Mouse (Mus musculus) limb, embryonic 15.5 days (tissue): Measurements from ENCODE around the gene Tmem222. TPM values are rescaled to one million over a fixed set of nuclear protein-coding genes. Genes with fewer than 3 reads are reported as not detected.
A peak's percentile ranks its signal among the peaks of the same experiment; 100 is the strongest.

Source experiments
- ATAC-seq: fragments of 200-750 bp; cut with Nextera tagmentation; 2 replicates; pipeline ENCODE4 v1.8.0; 2017; ENCODE audit warnings: low read depth, moderate TSS enrichment; ENCODE audit not compliant: insufficient number of reproducible peaks, low FRiP score, low TSS enrichment
- H3K27ac ChIP-seq: fragments of 300-500 bp; sonication (generic); 2 replicates; pipeline ENCODE4 v1.5.1; 2015; ENCODE audit warnings: moderate library complexity, mild to moderate bottlenecking, inconsistent platforms
- H3K27me3 ChIP-seq: fragments of 300-500 bp; sonication (generic); 2 replicates; pipeline ENCODE4 v1.6.1; 2015; ENCODE audit warnings: inconsistent platforms
- H3K36me3 ChIP-seq: fragments of 300-500 bp; sonication (generic); 2 replicates; pipeline ENCODE4 v1.6.1; 2015; ENCODE audit warnings: inconsistent platforms
- H3K4me1 ChIP-seq: fragments of 300-500 bp; sonication (generic); 2 replicates; pipeline ENCODE4 v1.6.1; 2015; ENCODE audit warnings: inconsistent platforms
- H3K4me2 ChIP-seq: fragments of 300-500 bp; sonication (generic); 2 replicates; pipeline ENCODE4 v1.6.1; 2015; ENCODE audit warnings: mild to moderate bottlenecking, inconsistent platforms
- H3K4me3 ChIP-seq: fragments of 300-500 bp; sonication (generic); 2 replicates; pipeline ENCODE4 v1.5.1; 2015; ENCODE audit warnings: mild to moderate bottlenecking, inconsistent platforms
- H3K9ac ChIP-seq: fragments of 300-500 bp; sonication (generic); 2 replicates; pipeline ENCODE4 v1.6.1; 2015; ENCODE audit warnings: inconsistent platforms
- H3K9me3 ChIP-seq: fragments of 300-500 bp; sonication (generic); 2 replicates; pipeline ENCODE4 v1.6.1; 2016; ENCODE audit warnings: inconsistent platforms
- WGBS: fragments of 180-500 bp; shearing (Covaris S2); methylation state at CpG from one replicate; pipeline ENCODE4 v1.1.7; 2015; 5-methylcytosine and 5-hydroxymethylcytosine counted together
- polyA plus RNA-seq: library from polyadenylated mRNA; unstranded; fragments of >200 nt; fragmentation: Nextera tagmentation; extraction: Ambion mirVana; gene quantifications from 2 replicates; pipeline ENCODE4 v1.2.1, GENCODE M21; 2015

The Tmem222 gene
- polyA plus RNA-seq, 1 experiment from 2014 or later: 81.6 TPM

- no peak overlapping the region for H3K4me3 ChIP-seq
- H3K4me2 ChIP-seq: no peak overlapping the region
Measured at GRCm38 (mm10) chr4:133281951-133282481, 4.4 kb upstream of the Tmem222 start.

GRCm38 (mm10) chr4:133281513-133281912 is 3.9 kb upstream of the Tmem222 start:
- 31% methylated on average over 7 of the region's 7 CpGs for WGBS
- Histone ChIP-seq H3K27me3 (no peaks in the 10 kb centered on the region), H3K9me3 (no peaks in the 10 kb centered on the region), H3K9ac (peak overlapping the region; percentile 10; the same call in 1 of the 2 replicates), H3K4me1 (peaks cover 32% of the 10 kb centered on the region), H3K27ac (peak overlapping the region; percentile 81), H3K4me3 (no peak overlapping the region), H3K4me2 (no peak overlapping the region), H3K36me3 (no peaks in the 10 kb centered on the region)
- ATAC-seq: no peak

More at GRCm38 (mm10) chr4:133281951-133282481, 4.4 kb upstream of the Tmem222 start:
- Histone ChIP-seq H3K27ac (peak overlapping the region; percentile 81), H3K36me3 (no peaks in the 10 kb centered on the region), H3K9me3 (no peaks in the 10 kb centered on the region), H3K4me1 (peaks cover 27% of the 10 kb centered on the region), H3K27me3 (no peaks in the 10 kb centered on the region), H3K9ac (peak overlapping the region; percentile 10; the same call in 1 of the 2 replicates)
- peak; percentile 26; the same call in 1 of the 2 replicates for ATAC-seq
- WGBS: 15% methylated on average over 5 of the region's 5 CpGs

GRCm38 (mm10) chr4:133278482-133278881 is 890 bp upstream of the Tmem222 start:
- Histone ChIP-seq H3K9ac (no peak overlapping the region), H3K36me3 (peaks cover under 1% of the 10 kb centered on the region; the same call in 1 of the 2 replicates), H3K27ac (peak overlapping the region; percentile 95), H3K9me3 (no peaks in the 10 kb centered on the region), H3K4me3 (peak overlapping the region; percentile 83), H3K4me2 (peak overlapping the region; percentile 69), H3K4me1 (peaks cover 43% of the 10 kb centered on the region), H3K27me3 (no peaks in the 10 kb centered on the region)
- no peak for ATAC-seq
- 77% methylated on average over 3 of the region's 3 CpGs for WGBS

- 18% methylated on average over 6 of the region's 6 CpGs for WGBS
- Histone ChIP-seq H3K27ac (peak overlapping the region; percentile 95), H3K4me1 (peaks cover 40% of the 10 kb centered on the region), H3K9ac (peak overlapping the region; percentile 78), H3K4me3 (peak overlapping the region; percentile 83), H3K36me3 (peaks cover 4% of the 10 kb centered on the region; the same call in 1 of the 2 replicates), H3K9me3 (no peaks in the 10 kb centered on the region), H3K4me2 (peak overlapping the region; percentile 69), H3K27me3 (no peaks in the 10 kb centered on the region)
- ATAC-seq: no peak
Measured at GRCm38 (mm10) chr4:133278067-133278466, 475 bp upstream of the Tmem222 start.

- peaks cover 55% of the 10 kb centered on the region for H3K36me3 ChIP-seq
- 92% methylated on average over 9 of the region's 9 CpGs for WGBS
Measured at GRCm38 (mm10) chr4:133270929-133271328, 6.7 kb downstream of the Tmem222 start.

GRCm38 (mm10) chr4:133269596-133269995 is 8.0 kb downstream of the Tmem222 start:
- Histone ChIP-seq H3K4me1 (no peaks in the 10 kb centered on the region), H3K4me2 (no peak overlapping the region), H3K27ac (no peak overlapping the region), H3K4me3 (no peak overlapping the region), H3K9ac (no peak overlapping the region), H3K9me3 (no peaks in the 10 kb centered on the region), H3K27me3 (no peaks in the 10 kb centered on the region), H3K36me3 (peaks cover 68% of the 10 kb centered on the region)
- WGBS: 82% methylated on average over 3 of the region's 3 CpGs
- no peak for ATAC-seq

More at GRCm38 (mm10) chr4:133270929-133271328, 6.7 kb downstream of the Tmem222 start:
- Histone ChIP-seq H3K4me2 (no peak overlapping the region), H3K4me3 (no peak overlapping the region), H3K27me3 (no peaks in the 10 kb centered on the region), H3K9ac (no peak overlapping the region), H3K9me3 (no peaks in the 10 kb centered on the region), H3K4me1 (peaks cover 6% of the 10 kb centered on the region), H3K27ac (no peak overlapping the region)
- no peak for ATAC-seq

- no peaks in the 10 kb centered on the region for H3K9me3 ChIP-seq
- H3K36me3 ChIP-seq: peaks cover 72% of the 10 kb centered on the region
- no peak overlapping the region for H3K4me2 ChIP-seq
- H3K4me1 ChIP-seq: no peaks in the 10 kb centered on the region
- H3K4me3 ChIP-seq: no peak overlapping the region
- no peak overlapping the region for H3K9ac ChIP-seq
- no peak overlapping the region for H3K27ac ChIP-seq
- WGBS: 87% methylated on average over 3 of the region's 3 CpGs
- no peak for ATAC-seq
- no peaks in the 10 kb centered on the region for H3K27me3 ChIP-seq
Measured at GRCm38 (mm10) chr4:133268931-133269330, 8.7 kb downstream of the Tmem222 start.

- H3K9ac ChIP-seq: no peak overlapping the region
Measured at GRCm38 (mm10) chr4:133266248-133266880, 11.2 kb downstream of the Tmem222 start.

GRCm38 (mm10) chr4:133265759-133266158 is 11.8 kb downstream of the Tmem222 start:
- no peaks in the 10 kb centered on the region for H3K9me3 ChIP-seq
- 90% methylated on average over 4 of the region's 4 CpGs for WGBS
- no peak overlapping the region for H3K4me2 ChIP-seq
- ATAC-seq: no peak
- H3K27ac ChIP-seq: no peak overlapping the region
- H3K27me3 ChIP-seq: no peaks in the 10 kb centered on the region
- H3K4me3 ChIP-seq: no peak overlapping the region
- peaks cover 66% of the 10 kb centered on the region for H3K36me3 ChIP-seq
- H3K9ac ChIP-seq: no peak overlapping the region
- H3K4me1 ChIP-seq: peaks cover 6% of the 10 kb centered on the region; the same call in 1 of the 2 replicates

More at GRCm38 (mm10) chr4:133266248-133266880, 11.2 kb downstream of the Tmem222 start:
- Histone ChIP-seq H3K4me2 (no peak overlapping the region), H3K4me1 (peaks cover 6% of the 10 kb centered on the region; the same call in 1 of the 2 replicates), H3K36me3 (peaks cover 69% of the 10 kb centered on the region), H3K9me3 (no peaks in the 10 kb centered on the region), H3K27ac (no peak overlapping the region), H3K27me3 (no peaks in the 10 kb centered on the region), H3K4me3 (no peak overlapping the region)
- ATAC-seq: no peak
- WGBS: 93% methylated on average over 12 of the region's 12 CpGs

GRCm38 (mm10) chr4:133265297-133265696 is 12.3 kb downstream of the Tmem222 start:
- Histone ChIP-seq H3K4me2 (no peak overlapping the region), H3K4me3 (no peak overlapping the region), H3K27me3 (no peaks in the 10 kb centered on the region), H3K4me1 (peaks cover 6% of the 10 kb centered on the region; the same call in 1 of the 2 replicates), H3K9me3 (no peaks in the 10 kb centered on the region), H3K27ac (no peak overlapping the region), H3K36me3 (peaks cover 61% of the 10 kb centered on the region), H3K9ac (no peak overlapping the region)
- no peak for ATAC-seq
- WGBS: 95% methylated on average over 3 of the region's 3 CpGs

GRCm38 (mm10) chr4:133264559-133264958 is 13.0 kb downstream of the Tmem222 start:
- no peak overlapping the region for H3K4me2 ChIP-seq
- H3K27ac ChIP-seq: no peak overlapping the region
- H3K27me3 ChIP-seq: no peaks in the 10 kb centered on the region
- H3K4me1 ChIP-seq: peaks cover 6% of the 10 kb centered on the region; the same call in 1 of the 2 replicates
- peaks cover 54% of the 10 kb centered on the region for H3K36me3 ChIP-seq
- H3K9me3 ChIP-seq: no peaks in the 10 kb centered on the region
- ATAC-seq: no peak
- H3K4me3 ChIP-seq: no peak overlapping the region
- WGBS: 92% methylated on average over 2 of the region's 2 CpGs
- H3K9ac ChIP-seq: no peak overlapping the region

GRCm38 (mm10) chr4:133263756-133264155 is 13.8 kb downstream of the Tmem222 start:
- H3K9me3 ChIP-seq: no peaks in the 10 kb centered on the region
- peaks cover 46% of the 10 kb centered on the region for H3K36me3 ChIP-seq
- H3K27ac ChIP-seq: no peak overlapping the region

More at GRCm38 (mm10) chr4:133263756-133264155, 13.8 kb downstream of the Tmem222 start:
- Histone ChIP-seq H3K4me2 (no peak overlapping the region), H3K27me3 (no peaks in the 10 kb centered on the region), H3K4me3 (no peak overlapping the region), H3K9ac (no peak overlapping the region), H3K4me1 (peaks cover 6% of the 10 kb centered on the region; the same call in 1 of the 2 replicates)
- WGBS: 87% methylated on average over 5 of the region's 5 CpGs
- ATAC-seq: no peak
